Mouse (Mus musculus): ENCODE measurements at regions not wholly inside any gene's neighbourhood (a gene's known extent, or its start where the extent isn't known, plus 50 kb on each side); places are given as distances from the start of the nearest gene placed in this dataset.

DNA sequence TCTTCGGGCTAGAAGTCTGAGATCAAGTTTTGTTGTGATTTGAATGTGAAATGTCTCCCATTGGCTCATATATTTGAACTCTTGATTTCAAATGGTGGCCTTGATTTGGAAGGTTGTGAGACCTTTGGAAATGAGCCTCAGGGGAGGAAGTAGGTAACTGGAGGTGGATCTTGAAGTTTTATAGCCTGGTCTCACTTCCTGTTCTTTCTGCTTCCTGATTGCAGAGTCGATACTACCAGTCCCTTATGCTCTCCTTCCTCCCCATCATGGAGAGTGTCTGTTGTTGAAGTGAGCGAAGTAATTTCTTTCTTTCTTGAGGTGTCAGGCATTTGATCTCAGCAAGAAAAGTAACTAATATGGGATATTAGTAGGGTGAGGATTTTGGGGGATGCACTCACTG, 158.5 kb downstream of the Arrdc3 start:
- DNase-seq (ENCODE audit: extremely low read depth) = no peak

More for the DNA sequence above, 158.5 kb downstream of the Arrdc3 start:
- Histone ChIP-seq H3K79me2 (replicated peaks; ENCODE audit: control insufficient read depth, extremely low read depth, insufficient read depth, poor library complexity, severe bottlenecking) (no peaks in the 10 kb centered on the region), H3K9ac (ENCODE audit: insufficient read depth, low read depth) (no peak overlapping the region), H3K4me1 (ENCODE audit: control insufficient read depth in 1 of 2, insufficient read depth in 2 of 2) (peaks cover 0 to 4% of the 10 kb centered on the region in 2 experiments; a peak in 1 of 4 replicates), H3K27me3 (replicated peaks) (no peaks in the 10 kb centered on the region), H3K9me3 (replicated peaks; ENCODE audit: low read length) (no peaks in the 10 kb centered on the region), H3K4me2 (ENCODE audit: insufficient read depth, low read depth, poor library complexity, severe bottlenecking) (no peak overlapping the region), H3K36me3 (replicated peaks in 1 of 2; ENCODE audit: control insufficient read depth in 1 of 2, insufficient read depth in 1 of 2, low read length in 1 of 2) (no peaks in the 10 kb centered on the region), H3K27ac (ENCODE audit: insufficient read depth, low read depth) (no peak overlapping the region), H3K4me3 (replicated peaks in 1 of 3; ENCODE audit: low read depth in 2 of 3, low read length in 2 of 3, poor library complexity in 1 of 3) (no peak overlapping the region)
- dilution Hi-C loops (cut with MboI; ENCODE audit: extremely low pct_ligation_motif_present, extremely low pct_unique_long_range_greater_than_20kb, low sequenced_read_pairs) (no loop called here), in situ Hi-C loops (cut with MboI; ENCODE audit: low pct_ligation_motif_present, low pct_unique_long_range_greater_than_20kb, low sequenced_read_pairs) (no loop called here)
- TF ChIP-seq ELF1 (IDR thresholded peaks at IDR 0.05; ENCODE audit: low read depth, low read length) = 0 out of 2 replicates have a peak, but pooled peaks have one; percentile 11
- no peak for TF ChIP-seq MAX (IDR thresholded peaks at IDR 0.05; ENCODE audit: low read length)

All from CH12.LX (cell line).